Mouse (Mus musculus): ENCODE results near the gene Ift43. TPM values are rescaled to one million over a fixed set of nuclear protein-coding genes. Genes with fewer than 3 reads are reported as not detected.

Ift43 gene
- polyA plus RNA-seq, 1 experiment, result 5.3 TPM

DNA sequence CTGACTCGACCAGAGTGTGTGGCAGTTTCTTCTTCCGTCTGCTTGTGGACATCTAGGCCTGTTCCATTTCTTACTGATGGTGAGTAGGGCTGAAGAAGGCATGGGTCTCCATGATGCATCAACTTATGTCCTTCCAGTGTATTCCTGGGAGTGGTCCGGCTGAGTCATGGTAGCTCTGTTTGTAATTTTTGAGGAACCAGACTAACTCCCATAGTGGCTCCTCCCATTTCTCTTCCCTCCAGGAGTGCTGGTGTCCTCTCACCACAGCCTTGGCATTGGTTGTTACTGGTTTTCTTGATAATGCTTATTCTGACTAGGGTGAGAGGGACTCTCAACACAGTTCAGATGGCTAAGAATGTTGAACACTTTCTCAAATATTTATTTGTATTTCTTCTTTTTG, 63.9 kb downstream of the Ift43 start:
- WGBS, result 75% methylated on average over 3 of the region's 3 CpGs
- H3K4me3 ChIP-seq (replicated peaks; ENCODE audit: control insufficient read depth, low read depth, low read length), result no peak overlapping the region
- H3K27ac ChIP-seq (ENCODE audit: control insufficient read depth, insufficient read depth, low read depth, low read length, poor library complexity), result no peak overlapping the region
- no peaks in the 10 kb centered on the region for H3K4me1 ChIP-seq (ENCODE audit: control insufficient read depth, insufficient read depth, low read length)
- TF ChIP-seq CTCF (IDR thresholded peaks at IDR 0.05; ENCODE audit: control insufficient read depth, insufficient read depth, low read length) (no peak), POLR2A (IDR thresholded peaks at IDR 0.05; ENCODE audit: borderline replicate concordance, control insufficient read depth, low read depth, low read length) (no peak)

DNA sequence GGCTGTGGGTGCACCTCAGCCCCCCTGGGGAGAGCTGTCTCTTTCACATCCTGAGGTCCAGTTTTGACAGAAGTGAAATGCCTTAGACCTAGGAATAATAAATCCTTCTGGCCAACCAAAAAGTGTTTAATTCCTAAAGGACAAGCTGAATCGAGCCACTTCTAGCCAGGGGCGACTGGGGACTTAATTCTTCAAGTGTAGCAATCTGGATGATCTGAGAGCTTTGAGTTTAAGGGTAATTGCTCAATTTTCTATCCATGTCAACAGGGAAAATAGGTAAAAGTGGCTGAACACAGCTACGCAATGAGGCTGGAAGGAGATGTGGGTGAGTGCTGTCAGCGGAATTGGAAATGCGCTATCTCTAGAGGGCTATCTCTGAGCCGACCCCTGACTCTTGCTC, 65.9 kb downstream of the Ift43 start:
- Histone ChIP-seq H3K27ac (ENCODE audit: control insufficient read depth, insufficient read depth, low read depth, low read length, poor library complexity) (no peak overlapping the region), H3K4me1 (ENCODE audit: control insufficient read depth, insufficient read depth, low read length) (no peaks in the 10 kb centered on the region), H3K4me3 (replicated peaks; ENCODE audit: control insufficient read depth, low read depth, low read length) (no peak overlapping the region)
- no peak for TF ChIP-seq POLR2A (IDR thresholded peaks at IDR 0.05; ENCODE audit: borderline replicate concordance, control insufficient read depth, low read depth, low read length)
- no peak for TF ChIP-seq CTCF (IDR thresholded peaks at IDR 0.05; ENCODE audit: control insufficient read depth, insufficient read depth, low read length)
- 87% methylated on average over 6 of the region's 6 CpGs for WGBS

GRCm38 (mm10) chr12:86149087-86149486, 66.7 kb downstream of the Ift43 start:
- TF ChIP-seq POLR2A (IDR thresholded peaks at IDR 0.05; ENCODE audit: borderline replicate concordance, control insufficient read depth, low read depth, low read length), result no peak
- TF ChIP-seq CTCF (IDR thresholded peaks at IDR 0.05; ENCODE audit: control insufficient read depth, insufficient read depth, low read length), result no peak
- Histone ChIP-seq H3K4me3 (replicated peaks; ENCODE audit: control insufficient read depth, low read depth, low read length) (no peak overlapping the region), H3K4me1 (ENCODE audit: control insufficient read depth, insufficient read depth, low read length) (no peaks in the 10 kb centered on the region), H3K27ac (ENCODE audit: control insufficient read depth, insufficient read depth, low read depth, low read length, poor library complexity) (no peak overlapping the region)
- WGBS, result 62% methylated on average over 6 of the region's 6 CpGs

DNA sequence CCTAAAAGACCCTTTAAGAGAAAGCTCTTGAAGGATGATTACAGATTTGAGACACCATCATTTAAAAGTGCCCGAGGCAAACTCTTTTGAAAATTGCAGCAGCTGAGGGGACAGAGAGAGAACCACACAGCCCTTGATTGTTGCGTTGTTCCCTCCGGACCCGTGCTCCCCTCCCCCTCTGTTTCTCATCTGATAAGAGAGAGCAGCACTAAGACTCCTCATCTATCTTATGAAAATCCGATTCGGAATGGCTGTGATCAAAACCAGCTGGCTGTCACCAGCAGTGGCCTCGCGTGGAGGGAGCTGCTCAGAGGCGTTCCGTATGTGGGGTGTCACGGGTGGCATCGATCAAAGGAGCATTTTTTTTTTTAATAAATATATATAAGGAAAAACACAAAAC, 69.6 kb downstream of the Ift43 start:
- no peak for TF ChIP-seq POLR2A (IDR thresholded peaks at IDR 0.05; ENCODE audit: borderline replicate concordance, control insufficient read depth, low read depth, low read length)
- no peak for TF ChIP-seq CTCF (IDR thresholded peaks at IDR 0.05; ENCODE audit: control insufficient read depth, insufficient read depth, low read length)
- no peak overlapping the region for H3K27ac ChIP-seq (ENCODE audit: control insufficient read depth, insufficient read depth, low read depth, low read length, poor library complexity)
- H3K4me1 ChIP-seq (ENCODE audit: control insufficient read depth, insufficient read depth, low read length), result no peaks in the 10 kb centered on the region
- no peak overlapping the region for H3K4me3 ChIP-seq (replicated peaks; ENCODE audit: control insufficient read depth, low read depth, low read length)
- WGBS, result 85% methylated on average over 12 of the region's 12 CpGs

GRCm38 (mm10) chr12:86153213-86153957, 71.0 kb downstream of the Ift43 start:
- Histone ChIP-seq H3K27ac (ENCODE audit: control insufficient read depth, insufficient read depth, low read depth, low read length, poor library complexity) (no peak overlapping the region), H3K4me3 (replicated peaks; ENCODE audit: control insufficient read depth, low read depth, low read length) (no peak overlapping the region), H3K4me1 (ENCODE audit: control insufficient read depth, insufficient read depth, low read length) (no peaks in the 10 kb centered on the region)
- TF ChIP-seq CTCF (IDR thresholded peaks at IDR 0.05; ENCODE audit: control insufficient read depth, insufficient read depth, low read length), result no peak
- TF ChIP-seq POLR2A (IDR thresholded peaks at IDR 0.05; ENCODE audit: borderline replicate concordance, control insufficient read depth, low read depth, low read length), result no peak
- WGBS, result 83% methylated on average over 12 of the region's 12 CpGs

DNA sequence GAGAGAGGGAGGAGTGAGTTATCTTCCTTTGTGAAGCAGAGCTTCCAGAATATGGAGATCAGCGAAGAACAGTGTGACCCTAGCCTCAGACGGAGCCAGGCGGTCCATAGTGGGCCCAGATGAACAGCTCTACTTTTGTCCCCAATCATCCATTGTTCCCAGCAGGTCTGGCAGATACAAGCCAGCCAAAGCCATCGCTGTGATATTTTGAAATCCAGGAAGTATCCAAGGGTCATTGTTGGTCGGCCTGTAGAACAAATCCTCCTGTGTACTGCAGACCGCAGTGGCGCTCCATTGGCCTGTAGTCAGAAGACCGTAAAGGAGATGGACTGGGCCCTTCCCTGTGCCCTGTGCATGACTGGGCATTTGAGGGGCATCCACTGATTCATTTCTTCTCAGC, 72.8 kb downstream of the Ift43 start:
- 85% methylated on average over 8 of the region's 8 CpGs for WGBS
- no peak overlapping the region for H3K27ac ChIP-seq (ENCODE audit: control insufficient read depth, insufficient read depth, low read depth, low read length, poor library complexity)
- H3K4me1 ChIP-seq (ENCODE audit: control insufficient read depth, insufficient read depth, low read length), result no peaks in the 10 kb centered on the region
- no peak overlapping the region for H3K4me3 ChIP-seq (replicated peaks; ENCODE audit: control insufficient read depth, low read depth, low read length)
- no peak for TF ChIP-seq POLR2A (IDR thresholded peaks at IDR 0.05; ENCODE audit: borderline replicate concordance, control insufficient read depth, low read depth, low read length)
- no peak for TF ChIP-seq CTCF (IDR thresholded peaks at IDR 0.05; ENCODE audit: control insufficient read depth, insufficient read depth, low read length)

GRCm38 (mm10) chr12:86157166-86157565, 74.8 kb downstream of the Ift43 start:
- WGBS, result 85% methylated on average over 8 of the region's 8 CpGs
- TF ChIP-seq CTCF (IDR thresholded peaks at IDR 0.05; ENCODE audit: control insufficient read depth, insufficient read depth, low read length) (no peak), POLR2A (IDR thresholded peaks at IDR 0.05; ENCODE audit: borderline replicate concordance, control insufficient read depth, low read depth, low read length) (no peak)
- H3K4me1 ChIP-seq (ENCODE audit: control insufficient read depth, insufficient read depth, low read length), result no peaks in the 10 kb centered on the region
- H3K27ac ChIP-seq (ENCODE audit: control insufficient read depth, insufficient read depth, low read depth, low read length, poor library complexity), result no peak overlapping the region
- H3K4me3 ChIP-seq (replicated peaks; ENCODE audit: control insufficient read depth, low read depth, low read length), result no peak overlapping the region

- no peak overlapping the region for H3K27ac ChIP-seq (ENCODE audit: control insufficient read depth, insufficient read depth, low read depth, low read length, poor library complexity)
- no peaks in the 10 kb centered on the region; the same call in 1 of the 2 replicates for H3K4me1 ChIP-seq (ENCODE audit: control insufficient read depth, insufficient read depth, low read length)
- TF ChIP-seq POLR2A (IDR thresholded peaks at IDR 0.05; ENCODE audit: borderline replicate concordance, control insufficient read depth, low read depth, low read length) (no peak), CTCF (IDR thresholded peaks at IDR 0.05; ENCODE audit: control insufficient read depth, insufficient read depth, low read length) (no peak)
- WGBS, result 46% methylated on average over 8 of the region's 8 CpGs
- H3K4me3 ChIP-seq (replicated peaks; ENCODE audit: control insufficient read depth, low read depth, low read length), result no peak overlapping the region
These were observed 75.6 kb downstream of the Ift43 start for GRCm38 (mm10) chr12:86157894-86158444.
